Mouse (Mus musculus) liver, embryonic 14.5 days (tissue): ENCODE results near the gene Aldh3b3.
"Not testable (repeated sequence)": the region's sequence is repeated elsewhere in the genome, so short reads cannot be mapped to it uniquely, and the experiment has no call there.

Experiments used
- CTCF ChIP-seq: IDR thresholded peaks from 2 replicates; pipeline ENCODE4 v1.5.1; 2016; ENCODE audit warnings: antibody characterized with exemption, low read depth, control low read depth
- EP300 ChIP-seq: IDR thresholded peaks from 2 replicates; pipeline ENCODE4 v1.6.1; 2016; ENCODE audit warnings: antibody characterized with exemption, low read depth

DNA sequence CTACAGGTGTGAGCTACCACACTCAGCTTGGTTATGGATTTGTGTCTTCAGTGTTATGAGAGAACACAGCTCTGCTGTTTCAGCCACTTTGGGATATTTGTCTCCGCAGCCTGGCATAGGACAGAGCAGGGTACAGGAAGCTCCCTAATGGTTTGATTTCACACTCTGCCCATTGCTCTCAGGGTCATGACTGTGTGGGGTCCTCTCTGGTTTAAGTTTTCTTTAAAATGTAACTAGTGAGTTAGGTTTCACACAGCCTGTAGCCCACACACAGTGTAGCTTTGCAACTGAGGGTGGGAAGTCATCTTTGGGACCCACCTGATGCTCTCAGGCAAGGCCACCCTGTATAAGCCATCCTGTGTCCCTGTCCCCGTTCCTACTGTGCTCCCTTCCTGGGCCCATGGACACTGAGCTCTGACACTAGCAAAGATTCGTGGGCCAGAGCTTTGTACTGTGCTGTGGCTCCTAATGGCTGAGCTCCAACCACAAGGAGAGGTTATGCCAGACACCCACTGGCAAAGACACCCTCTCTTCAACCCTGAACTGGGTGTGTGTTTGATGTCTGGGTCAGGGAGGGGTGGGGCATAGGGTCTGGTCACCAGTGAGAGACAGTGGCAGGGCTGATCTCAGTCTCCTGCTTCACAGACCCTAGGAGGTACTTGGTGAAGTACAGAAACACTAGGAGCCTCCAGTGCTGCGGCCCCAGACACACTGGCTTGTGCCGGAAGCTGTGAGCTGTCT is 979 bp upstream of the Aldh3b3 start:
- not testable (repeated sequence) for TF ChIP-seq CTCF, EP300
